Mouse (Mus musculus) thymus, adult 2 months (tissue): ENCODE data around the gene Ist1. TPM values are rescaled to one million over a fixed set of nuclear protein-coding genes. Genes with fewer than 3 reads are reported as not detected.

ENCODE experiments used
- DNase-seq: peaks from one replicate; pipeline ENCODE4 v3.0.0; 2021
- H3K27ac ChIP-seq: fragments of 200-500 bp; 2 replicates; pipeline ENCODE4 v1.5.1; 2012; ENCODE audit warnings: low read length, control low read depth; ENCODE audit not compliant: control insufficient read depth, insufficient read depth
- H3K27me3 ChIP-seq: fragments of 200-500 bp; 2 replicates; pipeline ENCODE4 v1.6.1; 2012; ENCODE audit warnings: mild to moderate bottlenecking, low read length, moderate library complexity, mixed read lengths; ENCODE audit not compliant: control insufficient read depth, insufficient read depth
- H3K36me3 ChIP-seq: fragments of 200-500 bp; 2 replicates; pipeline ENCODE4 v1.6.1; 2012; ENCODE audit warnings: mild to moderate bottlenecking, low read length, moderate library complexity; ENCODE audit not compliant: control insufficient read depth, insufficient read depth
- H3K4me1 ChIP-seq: fragments of 200-500 bp; replicated peaks from 2 replicates; pipeline ENCODE4 v1.6.1; 2012; ENCODE audit warnings: low read length; ENCODE audit not compliant: control insufficient read depth, insufficient read depth
- H3K4me3 ChIP-seq: fragments of 200-500 bp; 2 replicates; pipeline ENCODE4 v1.5.1; 2012; ENCODE audit warnings: mild to moderate bottlenecking, low read length, control low read depth, moderate library complexity; ENCODE audit not compliant: control insufficient read depth, insufficient read depth
- CTCF ChIP-seq: fragments of 200-500 bp; IDR thresholded peaks from 2 replicates; pipeline ENCODE4 v1.5.1; 2012; ENCODE audit warnings: mild to moderate bottlenecking, control low read depth, low read length, moderate library complexity, borderline replicate concordance; ENCODE audit not compliant: control insufficient read depth, poor library complexity, insufficient read depth; ENCODE audit errors: extremely low read depth
- POLR2A ChIP-seq: fragments of 200-500 bp; IDR thresholded peaks from 2 replicates; pipeline ENCODE4 v1.6.1; 2012; ENCODE audit warnings: mild to moderate bottlenecking, low read length, control low read depth, moderate library complexity; ENCODE audit not compliant: control insufficient read depth, poor library complexity, insufficient read depth; ENCODE audit errors: extremely low read depth
- WGBS: fragments of 180-500 bp; shearing (Covaris S2); methylation state at CpG from one replicate; pipeline ENCODE4 v1.1.7; 2018; 5-methylcytosine and 5-hydroxymethylcytosine counted together
- polyA plus RNA-seq: library from polyadenylated mRNA; depleted of rRNA; stranded (reverse); fragments of >200 nt; gene quantifications from 2 replicates; pipeline ENCODE4 v1.2.3, GENCODE M21; 2012

The Ist1 gene
- polyA plus RNA-seq, 1 experiment, result 67.8 TPM

GRCm38 (mm10) chr8:109725106-109725505, 32.0 kb upstream of the Ist1 start:
- no peak for DNase-seq
- H3K27me3 ChIP-seq, result no peaks in the 10 kb centered on the region
- 93% methylated on average over 3 of the region's 3 CpGs for WGBS
- H3K4me3 ChIP-seq, result no peak overlapping the region
- no peaks in the 10 kb centered on the region for H3K4me1 ChIP-seq
- TF ChIP-seq POLR2A, result no peak
- no peak for TF ChIP-seq CTCF
- H3K27ac ChIP-seq, result no peak overlapping the region
- H3K36me3 ChIP-seq, result peaks cover 32% of the 10 kb centered on the region

DNA sequence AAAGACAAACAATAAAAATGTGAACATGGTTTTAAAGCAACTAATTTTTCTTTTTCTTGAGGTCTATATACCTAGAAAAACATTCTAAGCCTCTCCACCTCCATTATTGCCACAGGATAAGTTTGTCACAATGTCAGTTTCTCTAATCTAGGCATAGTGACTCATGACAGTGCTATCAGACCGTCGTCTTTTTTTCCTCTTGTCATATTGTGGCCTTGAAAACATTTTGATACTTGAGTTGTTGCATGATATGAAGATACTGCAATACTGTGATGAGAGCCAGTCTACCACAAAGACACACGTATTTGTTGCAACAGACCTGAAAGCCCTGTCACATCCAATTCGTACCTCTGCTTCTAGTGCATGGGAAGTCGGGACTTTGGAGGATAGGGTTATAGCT, 21.9 kb upstream of the Ist1 start:
- TF ChIP-seq POLR2A (no peak), CTCF (no peak)
- Histone ChIP-seq H3K27me3 (no peaks in the 10 kb centered on the region), H3K27ac (no peak overlapping the region), H3K4me1 (no peaks in the 10 kb centered on the region), H3K36me3 (peaks cover 9% of the 10 kb centered on the region; the same call in 1 of the 2 replicates), H3K4me3 (no peak overlapping the region)
- no peak for DNase-seq
- WGBS, result 95% methylated on average over 5 of the region's 5 CpGs

- H3K36me3 ChIP-seq, result no peaks in the 10 kb centered on the region
Observed at GRCm38 (mm10) chr8:109712521-109712920, 19.5 kb upstream of the Ist1 start.

DNA sequence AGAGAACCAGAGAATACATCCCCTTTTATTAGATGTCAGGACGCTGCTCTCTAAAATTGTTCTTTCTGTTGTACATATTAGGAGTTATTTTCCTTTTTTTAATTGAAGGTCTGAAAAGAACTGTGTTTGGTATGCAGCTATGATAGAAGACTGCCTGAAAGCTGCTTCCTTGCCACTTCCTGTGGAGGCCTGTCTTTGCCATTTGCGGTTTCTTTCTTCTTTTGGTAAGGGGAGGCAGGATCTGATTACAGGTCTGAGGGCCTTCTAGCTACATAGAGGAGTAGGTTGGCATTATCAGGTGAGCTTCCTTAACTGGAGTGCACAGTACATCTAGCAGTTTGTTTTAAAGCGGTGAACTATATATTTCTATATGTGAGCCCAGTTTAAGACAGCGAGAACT, 14.9 kb upstream of the Ist1 start:
- Histone ChIP-seq H3K4me1 (peaks cover 21% of the 10 kb centered on the region), H3K4me3 (no peak overlapping the region), H3K27me3 (no peaks in the 10 kb centered on the region), H3K36me3 (no peaks in the 10 kb centered on the region), H3K27ac (no peak overlapping the region)
- TF ChIP-seq POLR2A (no peak), CTCF (no peak)
- peak; percentile 57 for DNase-seq
- 33% methylated on average over 4 of the region's 4 CpGs for WGBS

More at GRCm38 (mm10) chr8:109712521-109712920, 19.5 kb upstream of the Ist1 start:
- Histone ChIP-seq H3K27ac (no peak overlapping the region), H3K27me3 (no peaks in the 10 kb centered on the region), H3K4me1 (peaks cover 2% of the 10 kb centered on the region), H3K4me3 (no peak overlapping the region)
- no peak for DNase-seq
- TF ChIP-seq POLR2A (no peak), CTCF (no peak)
- WGBS, result 88% methylated on average over 1 of the region's 1 CpGs

DNA sequence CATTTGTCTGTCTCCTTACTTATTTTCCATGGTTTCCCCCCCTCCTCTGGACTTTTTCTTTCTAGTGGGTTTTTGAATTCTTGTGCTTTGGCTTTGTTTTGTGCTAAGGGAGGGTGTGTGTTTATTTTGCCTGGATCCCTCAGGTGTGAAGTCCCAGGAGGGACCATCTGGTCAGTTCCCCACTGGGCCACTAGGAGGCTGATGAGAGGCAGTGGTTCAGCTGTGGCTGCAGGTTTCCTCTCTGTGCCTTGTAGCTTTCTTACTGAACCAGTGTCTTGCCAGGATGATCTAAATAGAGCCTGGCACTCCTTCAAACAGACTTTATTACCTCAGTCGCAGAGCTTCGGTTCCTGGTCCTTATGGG, 13.8 kb upstream of the Ist1 start:
- peaks cover 21% of the 10 kb centered on the region for H3K4me1 ChIP-seq
- peak; percentile 83 for DNase-seq
- WGBS, result 1% methylated on average over 2 of the region's 2 CpGs
- H3K36me3 ChIP-seq, result no peaks in the 10 kb centered on the region
- TF ChIP-seq POLR2A (no peak), CTCF (peak; percentile 60; the same call in 1 of the 2 replicates)
- H3K27me3 ChIP-seq, result no peaks in the 10 kb centered on the region
- no peak overlapping the region for H3K27ac ChIP-seq
- no peak overlapping the region for H3K4me3 ChIP-seq

- 9% methylated on average over 30 of the region's 30 CpGs for WGBS
- H3K4me1 ChIP-seq, result peaks cover 21% of the 10 kb centered on the region
- no peaks in the 10 kb centered on the region for H3K27me3 ChIP-seq
- H3K36me3 ChIP-seq, result no peaks in the 10 kb centered on the region
- TF ChIP-seq CTCF (no peak), POLR2A (no peak)
- H3K27ac ChIP-seq, result no peak overlapping the region
- peak; percentile 29 for DNase-seq
- peak overlapping the region; percentile 77 for H3K4me3 ChIP-seq
Observed at GRCm38 (mm10) chr8:109706076-109706873, 13.2 kb upstream of the Ist1 start.
